Mouse (Mus musculus) midbrain, embryonic 11.5 days (tissue): ENCODE results near the gene Tmc6. TPM values are rescaled to one million over a fixed set of nuclear protein-coding genes. Genes with fewer than 3 reads are reported as not detected.

Source experiments
- ATAC-seq: fragments of 200-750 bp; cut with Nextera tagmentation; 2 replicates; pipeline ENCODE4 v1.8.0; 2017; ENCODE audit warnings: moderate TSS enrichment, moderate library complexity; ENCODE audit not compliant: low FRiP score
- DNase-seq: peaks from one replicate; pipeline ENCODE4 v3.0.0; 2015; ENCODE audit warnings: low spot score; ENCODE audit errors: missing footprints
- H3K27ac ChIP-seq: fragments of 300-500 bp; sonication (generic); 2 replicates; pipeline ENCODE4 v1.5.1; 2014; ENCODE audit warnings: low read depth, low read length
- H3K27me3 ChIP-seq: fragments of 300-500 bp; sonication (generic); 2 replicates; pipeline ENCODE4 v1.6.1; 2014; ENCODE audit warnings: mild to moderate bottlenecking, low read length, moderate library complexity, mixed read lengths; ENCODE audit not compliant: control insufficient read depth, insufficient read depth
- H3K36me3 ChIP-seq: fragments of 300-500 bp; sonication (generic); 2 replicates; pipeline ENCODE4 v1.6.1; 2014; ENCODE audit warnings: mild to moderate bottlenecking, low read length, moderate library complexity, mixed read lengths; ENCODE audit not compliant: control insufficient read depth, insufficient read depth
- H3K4me1 ChIP-seq: fragments of 300-500 bp; sonication (generic); 2 replicates; pipeline ENCODE4 v1.6.1; 2014; ENCODE audit warnings: low read length; ENCODE audit not compliant: control insufficient read depth, insufficient read depth
- H3K4me2 ChIP-seq: fragments of 300-500 bp; sonication (generic); 2 replicates; pipeline ENCODE4 v1.6.1; 2014; ENCODE audit warnings: mild to moderate bottlenecking, moderate library complexity
- H3K4me3 ChIP-seq: fragments of 300-500 bp; sonication (generic); 2 replicates; pipeline ENCODE4 v1.5.1; 2014; ENCODE audit warnings: low read depth, low read length
- H3K9ac ChIP-seq: fragments of 300-500 bp; sonication (generic); 2 replicates; pipeline ENCODE4 v1.6.1; 2014; ENCODE audit warnings: low read length
- H3K9me3 ChIP-seq: fragments of 300-500 bp; sonication (generic); 2 replicates; pipeline ENCODE4 v1.6.1; 2016; ENCODE audit warnings: low read length; ENCODE audit not compliant: control insufficient read depth
- WGBS: fragments of 180-500 bp; shearing (Covaris S2); extraction: QIAGEN DNeasy Blood & Tissue Kit; methylation state at CpG from one replicate; pipeline ENCODE4 v1.1.7; 2014; 5-methylcytosine and 5-hydroxymethylcytosine counted together
- polyA plus RNA-seq: library from polyadenylated mRNA; unstranded; fragments of >200 nt; fragmentation: Nextera tagmentation; extraction: Ambion mirVana; gene quantifications from 2 replicates; pipeline ENCODE4 v1.2.1, GENCODE M21; 2014

Gene Tmc6
- polyA plus RNA-seq, 1 experiment from 2014 or later, result 4.5 TPM

GRCm38 (mm10) chr11:117779434-117780198 is 2.4 kb downstream of the Tmc6 start:
- 6% methylated on average over 38 of the region's 38 CpGs for WGBS
- Histone ChIP-seq H3K9me3 (no peaks in the 10 kb centered on the region), H3K4me1 (peaks cover 17% of the 10 kb centered on the region), H3K4me2 (peak overlapping the region; percentile 53), H3K27ac (peak overlapping the region; percentile 57), H3K4me3 (peak overlapping the region; percentile 30), H3K27me3 (peaks cover 44% of the 10 kb centered on the region), H3K36me3 (no peaks in the 10 kb centered on the region), H3K9ac (peak overlapping the region; percentile 65)
- ATAC-seq, result peak; percentile 49
- DNase-seq, result peak; percentile 96

GRCm38 (mm10) chr11:117778851-117779433 is 3.1 kb downstream of the Tmc6 start:
- Histone ChIP-seq H3K27ac (peak overlapping the region; percentile 25; the same call in 1 of the 2 replicates), H3K4me2 (peak overlapping the region; percentile 53)

GRCm38 (mm10) chr11:117778031-117778430 is 4.0 kb downstream of the Tmc6 start:
- WGBS, result 92% methylated on average over 11 of the region's 11 CpGs
- H3K27ac ChIP-seq, result no peak overlapping the region
- no peak overlapping the region for H3K4me3 ChIP-seq
- peaks cover 17% of the 10 kb centered on the region for H3K4me1 ChIP-seq
- H3K9ac ChIP-seq, result no peak overlapping the region
- H3K27me3 ChIP-seq, result peaks cover 32% of the 10 kb centered on the region
- no peak overlapping the region for H3K4me2 ChIP-seq
- DNase-seq, result no peak
- H3K36me3 ChIP-seq, result peaks cover under 1% of the 10 kb centered on the region; the same call in 1 of the 2 replicates
- no peak for ATAC-seq
- H3K9me3 ChIP-seq, result no peaks in the 10 kb centered on the region

More at GRCm38 (mm10) chr11:117778851-117779433, 3.1 kb downstream of the Tmc6 start:
- H3K9ac ChIP-seq, result peak overlapping the region; percentile 65
- peaks cover 17% of the 10 kb centered on the region for H3K4me1 ChIP-seq
- DNase-seq (no peak), ATAC-seq (no peak)
- no peaks in the 10 kb centered on the region for H3K36me3 ChIP-seq
- H3K9me3 ChIP-seq, result no peaks in the 10 kb centered on the region
- H3K27me3 ChIP-seq, result peaks cover 41% of the 10 kb centered on the region
- H3K4me3 ChIP-seq, result peak overlapping the region; percentile 30; the same call in 1 of the 2 replicates
- 72% methylated on average over 12 of the region's 12 CpGs for WGBS

GRCm38 (mm10) chr11:117777111-117777510 is 4.9 kb downstream of the Tmc6 start:
- H3K27ac ChIP-seq, result no peak overlapping the region
- no peaks in the 10 kb centered on the region for H3K9me3 ChIP-seq
- H3K27me3 ChIP-seq, result peaks cover 23% of the 10 kb centered on the region
- WGBS, result 95% methylated on average over 5 of the region's 5 CpGs
- DNase-seq (no peak), ATAC-seq (no peak)
- H3K4me2 ChIP-seq, result no peak overlapping the region
- H3K36me3 ChIP-seq, result peaks cover 2% of the 10 kb centered on the region; the same call in 1 of the 2 replicates
- no peak overlapping the region for H3K9ac ChIP-seq
- H3K4me1 ChIP-seq, result peaks cover 17% of the 10 kb centered on the region
- no peak overlapping the region for H3K4me3 ChIP-seq

- ATAC-seq (no peak), DNase-seq (no peak)
- no peak overlapping the region for H3K9ac ChIP-seq
- no peak overlapping the region for H3K27ac ChIP-seq
- peaks cover 17% of the 10 kb centered on the region for H3K4me1 ChIP-seq
- 91% methylated on average over 14 of the region's 14 CpGs for WGBS
- peaks cover 14% of the 10 kb centered on the region for H3K27me3 ChIP-seq
- no peak overlapping the region for H3K4me3 ChIP-seq
- peaks cover 2% of the 10 kb centered on the region; the same call in 1 of the 2 replicates for H3K36me3 ChIP-seq
- H3K4me2 ChIP-seq, result no peak overlapping the region
- no peaks in the 10 kb centered on the region for H3K9me3 ChIP-seq
These were observed 5.8 kb downstream of the Tmc6 start for GRCm38 (mm10) chr11:117776085-117776792.

GRCm38 (mm10) chr11:117775540-117775939 is 6.5 kb downstream of the Tmc6 start:
- DNase-seq (no peak), ATAC-seq (no peak)
- 89% methylated on average over 13 of the region's 13 CpGs for WGBS
- Histone ChIP-seq H3K36me3 (peaks cover 2% of the 10 kb centered on the region; the same call in 1 of the 2 replicates), H3K9me3 (no peaks in the 10 kb centered on the region), H3K4me3 (no peak overlapping the region), H3K4me1 (peaks cover 15% of the 10 kb centered on the region), H3K27ac (no peak overlapping the region), H3K27me3 (peaks cover 7% of the 10 kb centered on the region), H3K9ac (no peak overlapping the region), H3K4me2 (no peak overlapping the region)

GRCm38 (mm10) chr11:117774925-117775324 is 7.1 kb downstream of the Tmc6 start:
- Histone ChIP-seq H3K4me1 (peaks cover 8% of the 10 kb centered on the region), H3K9me3 (no peaks in the 10 kb centered on the region), H3K4me2 (no peak overlapping the region), H3K9ac (no peak overlapping the region), H3K36me3 (peaks cover 2% of the 10 kb centered on the region; the same call in 1 of the 2 replicates), H3K27ac (no peak overlapping the region), H3K27me3 (peaks cover under 1% of the 10 kb centered on the region; the same call in 1 of the 2 replicates), H3K4me3 (no peak overlapping the region)
- ATAC-seq, result no peak
- 92% methylated on average over 10 of the region's 10 CpGs for WGBS
- DNase-seq, result no peak

- no peaks in the 10 kb centered on the region for H3K9me3 ChIP-seq
- H3K4me2 ChIP-seq, result no peak overlapping the region
- no peaks in the 10 kb centered on the region for H3K4me1 ChIP-seq
- no peak overlapping the region for H3K4me3 ChIP-seq
- H3K36me3 ChIP-seq, result peaks cover 2% of the 10 kb centered on the region; the same call in 1 of the 2 replicates
- H3K9ac ChIP-seq, result no peak overlapping the region
- WGBS, result 93% methylated on average over 7 of the region's 7 CpGs
- ATAC-seq (no peak), DNase-seq (no peak)
- H3K27ac ChIP-seq, result no peak overlapping the region
- no peaks in the 10 kb centered on the region for H3K27me3 ChIP-seq
These were observed 9.6 kb downstream of the Tmc6 start for GRCm38 (mm10) chr11:117772352-117772751.
